Mouse (Mus musculus) adrenal gland, adult (tissue): ENCODE results near the gene Ttll8.

Experiments used
- DNase-seq, 2 experiments: peaks; one replicate each; pipeline ENCODE4 v3.0.0; 2022 to 2023; ENCODE audit warnings: low spot score in 1 of 2; ENCODE audit not compliant: inconsistent age in 2 of 2

The Ttll8 gene

GRCm38 (mm10) chr15:88954368-88955072 lies at the start of gene Ttll8:
Ttll8 (minus strand) TSS chr15:88954418.
- peak; percentile 23 to 65 for DNase-seq

- DNase-seq = no peak
Measured at GRCm38 (mm10) chr15:89001245-89001644, 47.0 kb upstream of the Ttll8 start.

- DNase-seq = no peak
Measured at GRCm38 (mm10) chr15:89000367-89000766, 46.1 kb upstream of the Ttll8 start.

- peak; percentile 12 to 49 for DNase-seq
Measured at GRCm38 (mm10) chr15:88999124-88999523, 44.9 kb upstream of the Ttll8 start.

- DNase-seq = no peak
Measured at GRCm38 (mm10) chr15:88998636-88999035, 44.4 kb upstream of the Ttll8 start.

GRCm38 (mm10) chr15:88989236-88989635 lies 35.0 kb upstream of the Ttll8 start:
- DNase-seq = no peak

GRCm38 (mm10) chr15:88982534-88983079 lies 28.4 kb upstream of the Ttll8 start, which contains the start of gene Mov10l1:
Mov10l1 (plus strand) TSS chr15:88982909.
- no peak for DNase-seq

GRCm38 (mm10) chr15:88979138-88979446 lies 24.9 kb upstream of the Ttll8 start:
- DNase-seq = no peak

GRCm38 (mm10) chr15:88978281-88979137 lies 24.3 kb upstream of the Ttll8 start, which contains the start of gene Mlc1:
Mlc1 (minus strand) TSS chr15:88979007.
- no peak for DNase-seq

- no peak for DNase-seq
Measured at GRCm38 (mm10) chr15:88972300-88972699, 18.1 kb upstream of the Ttll8 start.

- DNase-seq = no peak
Measured at GRCm38 (mm10) chr15:88964070-88964578, 9.9 kb upstream of the Ttll8 start.

- DNase-seq = no peak
Measured at GRCm38 (mm10) chr15:88957522-88957921, 3.3 kb upstream of the Ttll8 start.

- no peak for DNase-seq
Measured at GRCm38 (mm10) chr15:88955342-88955741, 1.1 kb upstream of the Ttll8 start.

- peak; percentile 26 to 72 for DNase-seq
Measured at GRCm38 (mm10) chr15:88951246-88951645, 3.0 kb downstream of the Ttll8 start.

GRCm38 (mm10) chr15:88946851-88947250 lies 7.4 kb downstream of the Ttll8 start:
- peak; percentile 71 to 87 for DNase-seq

- no peak for DNase-seq
Measured at GRCm38 (mm10) chr15:88943896-88944551, 10.2 kb downstream of the Ttll8 start.

- DNase-seq = no peak
Measured at GRCm38 (mm10) chr15:88942783-88943182, 11.4 kb downstream of the Ttll8 start.

- no peak for DNase-seq
Measured at GRCm38 (mm10) chr15:88937291-88937650, 16.9 kb downstream of the Ttll8 start.

- DNase-seq = no peak
Measured at GRCm38 (mm10) chr15:88936619-88937290, 17.5 kb downstream of the Ttll8 start.

- peak in 1 of 2 experiments; percentile 58 for DNase-seq
Measured at GRCm38 (mm10) chr15:88934141-88934540, 20.1 kb downstream of the Ttll8 start.

- no peak for DNase-seq
Measured at GRCm38 (mm10) chr15:88932667-88933066, 21.6 kb downstream of the Ttll8 start.
